Mouse (Mus musculus): ENCODE measurements around the gene Msi1. TPM values are rescaled to one million over a fixed set of nuclear protein-coding genes. Genes with fewer than 3 reads are reported as not detected.
A peak's percentile ranks its signal among the peaks of the same experiment; 100 is the strongest.

The Msi1 gene
- polyA plus RNA-seq, 1 experiment: 60.4 TPM

DNA sequence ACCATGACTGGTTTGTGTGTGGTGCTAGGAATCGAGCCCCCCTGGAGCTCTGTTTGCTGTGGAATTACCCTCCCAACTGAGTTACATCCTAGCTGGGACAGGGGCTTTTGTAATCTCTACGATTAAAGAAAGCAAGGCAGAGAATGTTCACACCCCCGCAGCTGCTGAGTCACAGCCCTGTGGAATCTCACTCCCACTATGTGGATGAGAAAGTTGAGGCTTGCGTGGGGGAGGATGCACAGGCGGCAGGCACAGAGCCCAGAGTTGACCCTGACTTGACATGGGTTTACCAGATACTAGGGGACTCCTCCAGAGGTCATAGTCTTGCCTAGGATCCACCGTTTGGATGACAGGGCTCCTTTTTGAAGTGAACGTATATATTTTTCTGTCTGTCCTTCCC is 67.6 kb downstream of the Msi1 start:
- no peak for DNase-seq
- WGBS: 79% methylated on average over 7 of the region's 7 CpGs
- Histone ChIP-seq H3K27me3 (ENCODE audit: control insufficient read depth, insufficient read depth, low read length) (no peaks in the 10 kb centered on the region), H3K4me1 (ENCODE audit: control insufficient read depth, insufficient read depth, low read length) (peaks cover 9% of the 10 kb centered on the region; the same call in 1 of the 2 replicates), H3K4me3 (replicated peaks; ENCODE audit: insufficient read depth, low read depth, low read length) (no peak overlapping the region), H3K27ac (ENCODE audit: insufficient read depth, low read length) (no peak overlapping the region)
- TF ChIP-seq POLR2A (IDR thresholded peaks at IDR 0.05; ENCODE audit: borderline replicate concordance, insufficient read depth, low read length) (no peak), CTCF (IDR thresholded peaks at IDR 0.05; ENCODE audit: borderline replicate concordance, insufficient read depth, low read depth, low read length) (no peak)

DNA sequence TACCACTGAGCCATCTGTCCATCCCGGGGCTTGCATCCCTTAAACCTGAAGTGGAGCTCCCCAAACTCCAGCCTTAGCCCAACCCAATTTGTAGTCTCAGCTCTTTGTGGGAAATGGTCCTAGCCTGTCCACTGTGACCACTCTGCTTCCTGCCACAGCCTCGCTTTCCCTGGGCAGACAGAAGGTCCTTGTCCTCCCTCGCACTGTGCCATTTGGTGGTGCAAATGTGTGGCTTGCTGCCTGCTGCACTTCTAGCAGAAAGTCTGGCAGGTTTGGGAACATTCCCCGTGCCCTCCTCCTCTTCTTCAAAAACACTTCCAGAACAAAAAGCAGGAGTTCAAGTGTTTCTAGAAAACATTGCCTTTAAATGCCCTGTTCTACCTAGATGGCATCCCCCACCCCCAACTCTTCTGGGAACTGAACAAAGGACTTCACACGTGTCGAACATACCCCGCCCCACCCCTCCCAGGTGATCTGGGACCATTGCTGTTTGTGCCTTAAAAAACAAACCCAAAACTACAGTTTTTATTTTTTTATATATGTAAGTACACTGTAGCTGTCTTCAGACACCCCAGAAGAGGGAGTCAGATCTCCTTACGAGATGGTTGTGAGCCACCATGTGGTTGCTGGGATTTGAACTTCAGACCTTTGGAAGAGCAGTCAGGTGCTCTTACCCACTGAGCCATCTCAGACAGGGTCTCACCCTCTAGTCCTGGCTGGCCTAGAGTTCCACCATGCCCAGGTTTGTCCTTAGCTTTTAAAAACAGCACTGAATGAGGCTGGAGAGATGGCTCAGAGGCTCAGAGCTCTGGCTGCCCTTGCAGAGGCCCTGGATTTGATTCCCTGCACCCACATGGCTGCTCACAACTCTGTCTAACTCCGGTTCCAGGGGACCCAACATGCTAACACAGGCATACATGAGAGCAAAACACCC is 69.2 kb downstream of the Msi1 start:
- Histone ChIP-seq H3K27me3 (ENCODE audit: control insufficient read depth, insufficient read depth, low read length) (no peaks in the 10 kb centered on the region), H3K27ac (ENCODE audit: insufficient read depth, low read length) (peak overlapping the region; percentile 51; the same call in 1 of the 2 replicates), H3K4me1 (ENCODE audit: control insufficient read depth, insufficient read depth, low read length) (peaks cover 6% of the 10 kb centered on the region; the same call in 1 of the 2 replicates), H3K4me3 (replicated peaks; ENCODE audit: insufficient read depth, low read depth, low read length) (no peak overlapping the region)
- TF ChIP-seq CTCF (IDR thresholded peaks at IDR 0.05; ENCODE audit: borderline replicate concordance, insufficient read depth, low read depth, low read length): no peak
- TF ChIP-seq POLR2A (IDR thresholded peaks at IDR 0.05; ENCODE audit: borderline replicate concordance, insufficient read depth, low read length): no peak
- WGBS: 44% methylated on average over 9 of the region's 9 CpGs
- DNase-seq: peak; percentile 66 to 73

DNA sequence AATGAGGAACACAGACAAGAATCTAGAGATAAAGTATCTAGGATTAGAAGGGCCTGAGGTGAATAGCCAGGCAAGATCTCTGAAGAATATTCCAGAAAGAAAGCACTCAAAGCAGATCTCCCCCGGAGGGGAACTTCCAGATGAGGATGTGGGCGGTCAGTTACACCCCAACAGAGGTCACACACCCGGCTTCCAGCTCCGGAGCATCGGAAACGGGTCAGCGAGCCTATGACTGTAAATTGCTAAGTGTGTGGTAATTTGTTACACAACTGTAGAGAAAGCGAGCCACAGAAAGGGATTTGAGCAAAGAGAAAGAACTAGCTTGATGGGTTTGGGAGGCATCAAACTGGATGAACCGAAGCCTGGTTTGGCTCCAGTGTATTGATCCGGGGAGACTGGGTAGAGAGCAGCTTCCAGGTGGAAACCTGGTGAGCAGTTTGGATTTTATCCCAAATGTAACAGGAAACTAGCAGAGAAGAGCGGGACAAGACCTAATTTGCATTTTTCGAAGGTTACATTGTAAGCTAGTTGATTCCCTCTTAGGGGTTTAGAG is 71.1 kb downstream of the Msi1 start:
- Histone ChIP-seq H3K27me3 (ENCODE audit: control insufficient read depth, insufficient read depth, low read length) (no peaks in the 10 kb centered on the region), H3K4me3 (replicated peaks; ENCODE audit: insufficient read depth, low read depth, low read length) (no peak overlapping the region), H3K4me1 (ENCODE audit: control insufficient read depth, insufficient read depth, low read length) (peaks cover 6% of the 10 kb centered on the region; the same call in 1 of the 2 replicates), H3K27ac (ENCODE audit: insufficient read depth, low read length) (no peak overlapping the region)
- TF ChIP-seq CTCF (IDR thresholded peaks at IDR 0.05; ENCODE audit: borderline replicate concordance, insufficient read depth, low read depth, low read length) (no peak), POLR2A (IDR thresholded peaks at IDR 0.05; ENCODE audit: borderline replicate concordance, insufficient read depth, low read length) (no peak)
- DNase-seq: no peak
- WGBS: 85% methylated on average over 12 of the region's 12 CpGs

DNA sequence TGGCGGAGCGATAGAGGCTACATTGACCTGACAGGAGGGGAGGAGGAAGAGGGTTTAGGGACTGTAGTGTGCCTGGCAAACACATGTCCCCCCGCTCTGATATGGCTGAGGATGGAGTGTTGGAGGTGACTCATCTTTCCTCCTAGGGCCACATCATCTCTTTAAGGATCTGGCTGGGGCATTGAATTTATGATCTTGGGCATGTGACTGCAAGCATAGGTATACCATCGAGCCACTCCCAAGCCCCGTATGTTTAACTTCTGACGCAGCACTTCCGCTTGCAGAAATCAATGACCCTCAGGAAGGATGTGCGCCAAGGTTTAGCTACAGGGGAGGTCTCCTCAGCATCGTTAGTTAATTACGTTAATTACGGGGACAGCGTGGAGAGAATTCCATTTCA is 73.6 kb downstream of the Msi1 start:
- Histone ChIP-seq H3K27ac (ENCODE audit: insufficient read depth, low read length) (no peak overlapping the region), H3K27me3 (ENCODE audit: control insufficient read depth, insufficient read depth, low read length) (no peaks in the 10 kb centered on the region), H3K4me1 (ENCODE audit: control insufficient read depth, insufficient read depth, low read length) (peaks cover 5% of the 10 kb centered on the region; the same call in 1 of the 2 replicates), H3K4me3 (replicated peaks; ENCODE audit: insufficient read depth, low read depth, low read length) (no peak overlapping the region)
- no peak for DNase-seq
- 69% methylated on average over 12 of the region's 12 CpGs for WGBS
- TF ChIP-seq POLR2A (IDR thresholded peaks at IDR 0.05; ENCODE audit: borderline replicate concordance, insufficient read depth, low read length): no peak

Other genes starting within 250 kb of the Msi1 start
- 278 and 294 TPM in 2 replicates for gene Cabp1, start 235.2 kb upstream of the Msi1 start, polyA plus RNA-seq (2012; rRNA removed)
- gene Pop5, start 193.8 kb upstream of the Msi1 start, polyA plus RNA-seq (2012; rRNA removed): 168 and 177 TPM in 2 replicates
- 141 and 151 TPM in 2 replicates for gene Rnf10, start 156.7 kb upstream of the Msi1 start, polyA plus RNA-seq (2012; rRNA removed)
- 39.5 and 39.8 TPM in 2 replicates for gene Coq5, start 149.9 kb upstream of the Msi1 start, polyA plus RNA-seq (2012; rRNA removed)
- 381 and 416 TPM in 2 replicates for gene Dynll1, start 128.6 kb upstream of the Msi1 start, polyA plus RNA-seq (2012; rRNA removed)
- gene Srsf9, start 102.4 kb upstream of the Msi1 start, polyA plus RNA-seq (2012; rRNA removed): 60.1 and 65.0 TPM in 2 replicates
- 32.8 and 33.6 TPM in 2 replicates for gene Gatc, start 88.4 kb upstream of the Msi1 start, polyA plus RNA-seq (2012; rRNA removed)
- gene Triap1, start 88.4 kb upstream of the Msi1 start, polyA plus RNA-seq (2012; rRNA removed): 29.7 and 30.3 TPM in 2 replicates
- gene Cox6a1, start 80.6 kb upstream of the Msi1 start, polyA plus RNA-seq (2012; rRNA removed): 2,268 and 2,327 TPM in 2 replicates
- gene Pla2g1b, start 36.7 kb downstream of the Msi1 start, polyA plus RNA-seq (2012; rRNA removed): not detected in 2 replicates
- gene Sirt4, start 55.1 kb downstream of the Msi1 start, polyA plus RNA-seq (2012; rRNA removed): 114 and 122 TPM in 2 replicates
- 194 and 240 TPM in 2 replicates for gene Pxn, start 77.1 kb downstream of the Msi1 start, polyA plus RNA-seq (2012; rRNA removed)
- 478 and 485 TPM in 2 replicates for gene Rplp0, start 129.9 kb downstream of the Msi1 start, polyA plus RNA-seq (2012; rRNA removed)
- gene Gcn1l1, start 135.7 kb downstream of the Msi1 start, polyA plus RNA-seq (2012; rRNA removed): 39.3 and 40.9 TPM in 2 replicates
- 86.2 and 87.8 TPM in 2 replicates for gene Rab35, start 202.3 kb downstream of the Msi1 start, polyA plus RNA-seq (2012; rRNA removed)

Data from cerebellum, adult 2 months (tissue).